Mouse (Mus musculus) B cell, adult (primary cell): ENCODE data around the gene Itln1. TPM values are rescaled to one million over a fixed set of nuclear protein-coding genes. Genes with fewer than 3 reads are reported as not detected.

ENCODE experiments used
- total RNA-seq: library from RNA; stranded (reverse); gene quantifications from 4 replicates; pipeline ENCODE4 v1.2.4, GENCODE M21; 2023; ENCODE audit not compliant: inconsistent age

The Itln1 gene
- total RNA-seq: not detected in 4 replicates

DNA sequence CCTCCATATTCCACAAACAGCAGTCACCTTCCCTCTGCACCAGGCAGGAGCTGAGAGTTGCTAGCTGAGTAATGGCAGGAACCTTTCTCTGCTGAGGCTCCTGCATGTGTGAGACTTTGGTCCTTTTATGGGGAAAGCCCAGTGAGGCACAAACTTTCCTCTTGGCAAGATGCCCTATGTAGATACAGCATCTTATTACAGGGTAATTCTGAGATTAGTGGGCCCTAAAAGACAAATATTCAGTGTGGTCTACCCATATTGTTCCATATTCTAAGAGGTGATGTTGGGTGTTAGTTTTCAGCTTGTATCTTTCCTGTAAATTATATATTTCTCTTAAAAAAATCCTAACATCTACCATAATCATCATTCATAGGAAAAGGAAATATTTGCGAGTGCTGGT, at the start of gene Itln1:
Gene Itln1 (minus strand): TSS at position 101 of the 400 bp plus-strand sequence.

DNA sequence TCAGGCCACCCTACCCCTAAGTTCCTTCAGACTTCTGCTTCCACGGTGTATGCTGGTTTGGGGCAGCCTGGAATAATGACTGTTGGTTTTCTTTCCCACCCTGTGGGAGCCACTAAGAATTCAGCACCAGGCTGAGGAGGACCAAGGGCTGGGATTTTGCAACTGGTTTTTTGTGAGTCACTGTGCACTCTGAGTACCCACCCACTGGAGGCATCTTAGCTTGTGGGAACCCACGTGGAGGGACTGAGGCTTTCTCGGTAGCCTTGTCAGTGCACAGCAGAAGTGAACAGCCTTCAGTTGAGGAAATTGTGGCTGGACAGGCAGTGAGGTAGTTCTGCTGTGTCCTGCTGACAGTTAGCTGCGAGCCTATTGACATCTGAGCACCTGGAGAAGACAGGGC, 23.8 kb upstream of the Itln1 start, which contains the start of gene Cd244a:
Gene Cd244a (plus strand): TSS at position 296 of the 400 bp plus-strand sequence.

DNA sequence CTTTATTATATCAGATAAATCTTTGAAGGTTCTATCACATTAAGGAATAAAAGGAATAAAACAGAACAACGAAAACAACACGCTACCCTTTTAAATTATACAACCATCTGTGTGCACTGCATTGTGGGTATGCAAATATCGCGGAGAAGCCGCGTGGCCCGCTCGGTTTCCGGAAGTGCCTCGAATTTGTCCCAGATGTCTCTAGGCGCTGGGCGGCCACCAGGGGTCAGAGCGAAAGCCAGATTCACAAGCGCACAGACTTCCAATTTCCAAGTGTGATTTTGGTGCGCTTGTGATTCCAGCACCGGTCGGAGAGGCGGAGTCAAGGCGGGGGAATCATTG, 31.9 kb downstream of the Itln1 start, which contains the start of gene Alyref2:
Gene Alyref2 (plus strand): TSS at position 229 of the 342 bp plus-strand sequence.

Other genes starting within 250 kb of the Itln1 start
- 48.5 to 60.7 TPM (median 55.3 TPM) in 4 replicates for gene Usp21, start 247.3 kb downstream of the Itln1 start, total RNA-seq
- 44.8 to 53.1 TPM (median 48.1 TPM) in 4 replicates for gene Ufc1, start 240.3 kb downstream of the Itln1 start, total RNA-seq
- 31.3 to 39.4 TPM (median 34.5 TPM) in 4 replicates for gene Dedd, start 206.1 kb downstream of the Itln1 start, total RNA-seq
- 26.8 to 31.8 TPM (median 28.6 TPM) in 4 replicates for gene Nit1, start 189.6 kb downstream of the Itln1 start, total RNA-seq
- gene Pfdn2, start 189.6 kb downstream of the Itln1 start, total RNA-seq: 67.5 to 78.8 TPM (median 74.9 TPM) in 4 replicates
- gene Klhdc9, start 174.5 kb downstream of the Itln1 start, total RNA-seq: 0.32 to 0.58 TPM (median 0.45 TPM) in 4 replicates
- gene Nectin4, start 165.2 kb downstream of the Itln1 start, total RNA-seq: 0.21 to 0.58 TPM (median 0.45 TPM) in 4 replicates
- 295 to 311 TPM (median 296 TPM) in 4 replicates for gene Arhgap30, start 146.3 kb downstream of the Itln1 start, total RNA-seq
- gene Usf1, start 124.0 kb downstream of the Itln1 start, total RNA-seq: 168 to 206 TPM (median 179 TPM) in 4 replicates
- gene Tstd1, start 116.4 kb downstream of the Itln1 start, total RNA-seq: 6.4 to 19.0 TPM (median 10.9 TPM) in 4 replicates
- gene F11r, start 97.8 kb downstream of the Itln1 start, total RNA-seq: 0.27 to 1.3 TPM (median 0.89 TPM) in 4 replicates
- 8.7 to 11.8 TPM (median 9.2 TPM) in 4 replicates for gene Alyref2, start 31.8 kb downstream of the Itln1 start, total RNA-seq
- gene Cd244a, start 23.9 kb upstream of the Itln1 start, total RNA-seq: 10.1 to 11.8 TPM (median 11.3 TPM) in 4 replicates
- gene Ly9, start 72.1 kb upstream of the Itln1 start, total RNA-seq: 116 to 137 TPM (median 130 TPM) in 4 replicates
- gene Slamf7, start 117.7 kb upstream of the Itln1 start, total RNA-seq: 68.5 to 79.8 TPM (median 72.8 TPM) in 4 replicates
- 103 to 119 TPM (median 105 TPM) in 4 replicates for gene Cd48, start 146.7 kb upstream of the Itln1 start, total RNA-seq
- 22.1 to 27.4 TPM (median 23.4 TPM) in 4 replicates for gene Slamf1, start 231.8 kb upstream of the Itln1 start, total RNA-seq